Mouse (Mus musculus) 3T3-L1 (cell line): ENCODE results near the gene Gpr62.

Source experiments
- DNase-seq: peaks from one replicate; pipeline ENCODE4 v3.0.0-alpha.2; 2015; ENCODE audit warnings: low read depth, low spot score

The Gpr62 gene

DNA sequence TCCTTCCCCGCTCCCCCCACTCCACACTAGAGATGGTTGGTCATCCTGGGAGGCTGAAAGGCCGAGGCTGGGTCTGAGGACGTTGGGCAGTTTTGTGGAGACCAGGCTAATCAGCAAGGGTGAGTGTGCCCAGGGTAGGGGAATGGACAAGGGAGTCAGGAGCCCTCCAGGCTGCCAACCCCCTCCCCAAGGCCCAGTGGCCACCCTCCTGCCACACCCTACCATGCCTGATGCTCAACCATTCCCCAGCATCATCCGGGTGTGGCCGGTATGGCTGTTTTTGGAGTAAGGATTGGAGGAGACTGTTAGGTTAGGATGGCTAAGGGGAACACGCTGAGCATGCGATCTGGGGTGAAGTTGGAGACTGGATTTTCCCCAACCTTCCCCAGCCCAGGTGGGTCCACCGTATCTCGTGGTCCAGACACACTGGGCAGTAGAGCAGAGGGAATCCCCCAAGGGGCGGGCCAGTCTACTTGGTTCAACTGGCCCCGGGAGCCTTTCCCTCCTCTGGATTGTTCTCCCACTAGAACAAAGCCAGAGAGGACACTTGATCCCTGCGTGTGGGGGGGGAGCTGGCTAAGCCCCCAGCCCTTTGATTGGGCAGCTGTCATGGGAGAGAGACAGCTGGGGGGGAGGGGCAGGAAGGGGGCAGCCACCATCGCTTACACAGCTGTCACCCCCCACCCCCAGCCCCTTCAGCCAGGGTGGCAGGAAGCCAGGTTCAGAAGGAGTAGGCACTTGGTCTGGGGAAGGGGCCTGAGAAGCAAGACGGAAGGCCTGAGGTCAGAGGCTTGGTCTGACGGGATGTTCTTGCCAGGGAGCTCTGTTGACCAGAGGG is 9.2 kb downstream of the Gpr62 start:
- no peak for DNase-seq

DNA sequence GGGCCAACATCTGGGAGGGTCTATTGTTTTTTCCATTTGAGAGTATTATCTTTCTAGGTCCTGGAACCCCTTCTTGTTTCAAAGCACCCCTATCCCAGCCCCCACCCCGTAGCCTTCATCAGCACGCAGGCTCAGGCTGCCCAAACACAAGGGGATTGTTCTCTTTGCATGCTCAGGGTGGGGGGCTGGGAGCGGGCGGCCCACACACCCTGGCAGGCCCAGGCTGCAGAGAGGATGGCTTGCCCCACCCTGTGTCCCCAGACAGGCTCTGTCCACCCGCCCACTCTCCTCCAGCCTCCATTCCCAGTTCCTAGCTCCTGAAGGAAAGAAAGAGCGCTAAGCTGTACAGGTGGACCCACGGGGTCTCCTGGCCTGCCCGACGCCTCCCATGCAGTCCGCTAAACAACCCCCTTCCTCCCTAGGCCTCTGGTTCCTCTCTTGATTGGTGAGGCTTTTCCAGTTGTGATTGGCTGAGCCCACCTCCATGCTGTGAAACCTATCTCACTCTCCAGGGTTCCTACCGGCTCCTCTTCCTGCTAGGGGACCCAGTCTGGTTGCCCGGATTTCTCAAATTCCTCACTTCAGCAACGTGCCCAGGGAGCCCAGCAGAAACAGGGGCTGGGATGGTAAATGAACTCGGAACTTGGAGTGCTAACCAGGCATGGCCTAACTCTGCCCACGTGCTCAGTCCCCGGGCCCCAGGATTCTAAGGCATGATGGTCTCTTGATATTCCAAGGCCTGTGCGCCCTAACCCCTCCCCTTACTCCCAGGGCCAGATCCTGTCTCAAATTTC is 10.7 kb downstream of the Gpr62 start:
- peak; percentile 67 for DNase-seq

DNA sequence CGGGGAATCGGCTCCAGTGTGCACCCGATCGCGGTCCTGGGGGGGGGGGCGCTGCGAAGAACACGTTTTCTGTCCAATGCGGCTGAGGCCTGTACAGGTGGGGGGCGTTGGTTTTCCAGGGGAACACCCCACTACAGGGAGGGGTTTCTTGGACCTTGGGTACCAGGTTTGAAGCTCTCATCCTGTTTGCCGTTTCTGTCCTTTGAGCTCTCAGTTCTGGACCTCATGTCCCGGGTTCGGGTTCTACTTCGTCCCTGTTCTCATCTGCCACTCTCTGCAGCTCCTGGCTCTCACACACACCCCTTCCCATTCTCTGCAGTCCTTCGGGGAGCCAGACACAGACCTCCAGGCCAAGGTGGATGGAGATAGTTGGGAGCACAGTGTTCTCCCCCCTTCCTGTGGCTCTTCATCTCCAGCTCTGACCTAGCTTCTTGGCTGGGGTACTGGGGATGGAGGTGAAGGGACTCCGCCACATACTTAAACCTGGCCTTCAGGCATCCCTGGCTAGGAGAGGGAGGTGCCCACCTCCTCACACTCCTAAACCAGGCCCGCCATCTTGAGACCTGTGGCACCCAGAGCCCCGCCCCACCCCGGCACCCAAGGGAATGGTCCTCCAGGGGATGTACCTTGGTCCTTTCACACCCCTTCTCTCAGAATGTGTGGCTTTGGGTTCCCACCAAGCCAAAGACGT is 11.5 kb downstream of the Gpr62 start:
- DNase-seq = peak; percentile 57

DNA sequence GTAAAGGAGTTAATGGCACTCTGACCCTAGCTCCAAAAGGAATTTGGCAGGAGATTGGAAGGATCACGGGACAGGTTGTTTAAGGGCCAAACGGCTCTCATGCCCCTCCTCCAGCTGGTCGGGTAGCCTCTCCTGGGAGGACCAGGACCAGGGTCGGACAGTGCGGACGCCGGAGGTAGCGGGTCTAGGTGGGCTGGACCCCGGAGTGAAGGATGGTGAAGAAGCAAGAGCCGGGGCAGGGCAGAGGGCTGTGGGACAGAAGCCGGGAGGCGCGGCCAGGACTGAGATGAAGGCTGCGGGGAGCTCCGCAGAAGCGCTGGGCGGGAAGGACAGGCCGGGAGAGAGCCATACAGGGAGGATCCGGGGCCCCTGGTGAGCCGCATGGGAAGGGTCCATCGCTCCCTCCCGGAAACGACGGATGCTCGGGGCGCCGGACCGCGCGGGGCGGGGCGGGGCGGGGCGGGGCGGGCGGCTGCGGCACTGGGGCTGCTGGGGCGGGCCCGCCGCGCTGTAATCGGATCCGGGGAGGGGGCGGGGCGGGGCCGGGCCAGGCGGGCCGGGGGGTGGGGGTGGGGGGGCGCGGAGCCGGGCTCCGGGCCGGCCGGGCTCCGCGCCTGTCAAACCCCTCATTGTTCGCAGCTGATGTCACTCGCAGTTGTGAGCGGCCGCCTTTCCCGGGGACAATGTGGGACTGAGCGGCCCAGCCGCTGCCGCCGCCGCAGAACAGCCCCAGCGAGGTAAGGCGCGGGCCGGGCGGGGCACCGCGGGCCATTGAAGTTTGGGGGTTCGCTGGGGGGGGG is 12.3 kb downstream of the Gpr62 start, which contains the start of gene Pcbp4:
Pcbp4 (plus strand) TSS at position 21 of the 800 bp plus-strand sequence.
- peak; percentile 73 for DNase-seq

DNA sequence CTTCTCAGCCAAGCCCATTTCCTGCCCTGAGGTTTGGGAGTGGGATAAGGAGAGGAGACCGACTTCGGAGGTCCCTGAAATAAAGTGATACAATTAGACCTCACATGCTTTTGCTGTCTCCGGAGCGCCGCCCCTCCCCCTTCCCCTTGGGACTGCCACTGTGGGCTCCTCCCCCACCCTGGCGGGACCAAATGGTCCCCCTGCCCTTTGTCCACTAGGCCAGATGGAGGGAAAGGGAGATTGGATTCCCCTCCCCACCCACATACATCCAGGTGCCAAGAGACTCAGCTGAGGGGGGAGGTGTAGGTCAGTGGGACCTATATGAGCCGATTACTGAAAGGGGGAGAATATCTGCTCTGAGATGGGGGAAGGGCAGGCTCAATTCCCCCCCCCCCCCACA is 12.9 kb downstream of the Gpr62 start:
- peak; percentile 41 for DNase-seq

DNA sequence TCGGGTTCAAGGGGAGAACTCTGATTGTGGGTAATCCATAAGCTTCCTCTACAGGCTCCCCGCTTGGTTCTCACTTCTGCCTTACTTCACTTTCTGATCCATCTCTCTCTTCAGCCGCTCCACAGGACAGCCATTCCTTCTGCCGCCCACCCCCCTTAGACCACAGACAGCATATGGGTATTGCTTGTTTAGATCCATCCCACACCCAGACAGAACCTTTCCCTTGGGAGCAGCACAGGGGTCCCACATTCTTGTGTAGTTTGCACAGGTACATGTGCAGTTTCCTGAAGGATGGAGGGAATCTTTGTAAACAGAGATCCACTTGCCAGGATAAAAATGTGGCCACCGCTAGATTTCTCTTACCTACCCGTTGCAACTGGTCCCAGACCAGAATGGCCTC is 13.4 kb downstream of the Gpr62 start:
- DNase-seq = no peak

DNA sequence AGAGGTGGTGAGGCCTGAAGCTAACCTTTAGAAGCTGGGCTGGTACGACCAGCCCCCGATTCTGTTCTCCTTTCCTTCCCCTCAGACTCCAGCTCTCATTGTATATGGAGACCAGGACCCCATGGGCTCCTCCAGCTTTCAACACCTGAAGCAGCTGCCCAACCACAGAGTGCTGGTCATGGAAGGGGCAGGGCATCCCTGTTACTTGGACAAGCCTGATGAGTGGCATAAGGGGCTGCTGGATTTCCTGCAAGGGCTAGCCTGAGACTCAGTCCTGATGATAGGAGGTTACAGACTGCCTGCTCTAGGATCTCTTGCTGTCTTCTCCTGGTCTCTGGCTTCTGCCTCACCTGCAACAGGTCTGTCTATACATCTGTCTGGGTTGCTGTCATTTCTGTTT is 13.8 kb downstream of the Gpr62 start:
- DNase-seq = no peak

DNA sequence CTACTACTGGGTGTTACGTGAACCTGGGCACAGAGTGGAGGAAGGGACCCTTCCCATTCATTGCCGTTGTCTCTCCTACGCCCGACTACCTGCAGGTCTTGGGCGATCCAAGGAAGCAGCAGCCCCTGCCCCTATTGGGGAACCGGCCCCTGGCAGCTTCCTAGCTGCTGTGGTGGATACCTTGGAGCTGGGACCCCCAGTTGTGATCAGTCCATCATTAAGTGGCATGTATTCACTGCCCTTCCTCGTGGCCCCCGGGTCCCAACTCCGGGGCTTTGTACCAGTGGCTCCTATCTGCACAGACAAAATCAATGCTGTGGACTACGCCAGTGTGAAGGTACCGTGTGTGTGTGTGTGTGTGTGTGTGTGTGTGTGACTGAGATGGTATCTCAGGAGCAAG is 14.4 kb downstream of the Gpr62 start:
- DNase-seq = no peak

DNA sequence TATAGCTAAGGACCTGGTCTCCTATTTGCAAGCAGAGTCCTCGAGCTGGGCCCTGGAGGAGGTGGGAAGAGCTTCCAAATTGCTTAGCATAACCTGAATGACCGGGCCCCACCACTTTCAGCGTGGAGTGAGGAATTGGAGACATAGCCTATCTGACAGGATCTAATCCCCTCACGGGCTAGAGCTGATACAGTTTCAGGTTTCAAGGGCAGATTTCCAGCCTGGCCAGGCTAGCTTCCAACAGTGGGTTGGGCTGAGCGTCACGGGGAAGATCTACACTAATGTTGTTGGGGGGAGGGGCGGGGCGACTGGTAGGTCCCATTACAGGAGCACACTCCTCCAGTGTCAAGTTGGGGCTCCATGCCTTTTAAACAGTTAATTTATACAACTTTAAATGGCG is 15.1 kb downstream of the Gpr62 start:
- DNase-seq = peak; percentile 88

DNA sequence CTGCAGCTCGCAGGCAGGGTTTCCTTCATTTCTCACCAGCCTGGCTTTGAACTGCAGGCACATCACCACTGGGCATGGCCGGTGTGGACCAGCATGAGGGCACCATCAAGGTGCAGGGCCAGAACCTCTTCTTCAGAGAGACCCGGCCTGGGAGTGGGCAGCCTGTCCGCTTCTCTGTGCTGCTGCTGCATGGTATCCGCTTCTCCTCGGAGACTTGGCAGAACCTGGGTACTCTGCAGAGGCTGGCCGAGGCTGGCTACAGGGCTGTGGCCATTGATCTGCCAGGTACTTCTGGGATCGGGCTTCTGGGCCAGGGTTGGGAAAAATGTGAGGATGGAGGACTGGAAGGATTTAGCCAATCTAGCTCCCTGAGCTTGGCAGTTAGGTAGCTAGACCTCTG is 15.8 kb downstream of the Gpr62 start:
- DNase-seq = no peak

DNA sequence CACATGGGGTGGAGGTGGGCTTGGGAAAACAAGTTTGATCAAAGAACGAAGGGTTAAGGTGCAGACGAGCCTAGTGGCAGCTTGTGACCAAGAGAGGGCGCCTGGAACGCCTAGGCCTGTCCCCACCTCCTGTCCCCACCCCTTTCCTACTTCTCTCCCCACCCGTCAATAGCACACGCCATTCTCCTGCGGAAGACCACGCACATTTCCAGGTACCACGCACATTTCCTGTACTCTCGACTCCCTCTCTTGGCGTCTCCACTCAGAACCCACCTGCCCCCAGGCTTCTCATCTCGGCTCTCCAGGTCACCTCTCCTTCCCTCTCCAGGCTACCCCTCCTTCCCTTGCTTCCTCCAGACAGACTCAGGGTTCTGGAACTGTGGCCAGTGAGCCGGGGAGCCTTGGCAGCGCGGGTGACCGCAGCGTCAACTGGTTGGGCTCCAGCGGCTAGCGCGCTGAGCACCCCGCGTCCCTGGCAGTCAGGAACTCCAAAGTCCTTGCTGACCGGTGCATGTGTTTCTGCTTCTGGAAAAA is 17.2 kb downstream of the Gpr62 start:
- peak; percentile 76 for DNase-seq

DNA sequence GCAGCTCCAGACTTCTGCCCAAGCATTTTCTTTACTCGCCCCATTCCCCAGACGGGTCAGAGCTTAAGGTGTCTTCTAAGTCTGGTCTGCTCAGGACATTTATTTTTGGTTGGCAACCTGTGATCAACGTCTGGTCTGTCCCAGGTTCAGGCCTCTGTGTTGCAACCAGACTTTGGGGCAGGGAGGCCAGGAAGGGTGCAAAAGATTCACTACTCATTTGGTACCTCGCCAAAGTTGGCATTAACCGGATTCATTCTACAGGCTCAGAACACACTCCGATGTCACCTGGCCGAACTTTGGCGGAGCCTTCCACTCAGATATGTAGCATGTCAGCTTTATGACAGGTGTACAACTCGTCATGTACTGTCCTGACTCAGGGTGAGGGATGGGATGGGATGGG is 17.8 kb downstream of the Gpr62 start:
- DNase-seq = no peak

DNA sequence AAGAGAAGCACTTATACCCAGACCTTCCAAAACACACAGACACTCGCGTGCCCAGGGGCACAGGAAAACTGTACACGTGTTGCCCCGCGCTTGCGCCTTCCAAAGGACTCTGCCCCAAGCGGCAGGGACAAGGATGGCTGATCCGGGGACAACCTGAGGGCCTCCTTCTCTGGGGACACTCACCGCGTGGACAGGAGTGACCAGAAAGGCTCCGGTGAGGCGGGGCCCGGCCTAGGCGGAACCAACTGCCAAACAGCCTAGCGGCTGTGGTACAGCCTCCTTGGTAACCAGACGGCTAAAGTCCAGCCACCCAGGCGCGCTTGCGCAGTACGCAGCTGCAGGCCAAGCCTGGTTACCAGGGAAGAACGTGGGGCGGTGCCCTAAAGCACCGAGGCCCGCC is 18.4 kb downstream of the Gpr62 start, which contains the start of the genes Abhd14b and Abhd14a:
Abhd14b (plus strand) TSS at position 112 of the 400 bp plus-strand sequence.
Abhd14a (minus strand) TSS at position 331 of the 400 bp plus-strand sequence.
- peak; percentile 93 for DNase-seq

DNA sequence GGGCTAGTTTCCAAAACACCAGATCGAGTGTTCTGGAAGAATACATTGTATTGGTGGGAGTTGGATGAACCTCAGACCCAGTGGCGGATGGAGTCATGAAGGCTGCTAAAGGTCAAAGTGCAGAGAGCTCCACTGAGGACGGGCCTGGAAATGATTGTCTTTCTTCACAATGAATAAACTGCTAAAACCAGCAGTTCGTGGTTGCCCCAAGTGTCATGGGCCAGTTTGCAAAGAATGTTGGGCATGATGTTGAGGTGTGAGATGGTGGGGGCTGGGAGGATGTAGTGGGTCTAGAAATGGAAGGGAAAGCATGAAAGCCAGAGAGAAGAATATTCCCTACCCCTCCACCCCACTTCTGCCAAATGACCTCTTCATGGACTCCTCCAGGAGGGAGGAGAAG is 20.9 kb downstream of the Gpr62 start:
- no peak for DNase-seq

DNA sequence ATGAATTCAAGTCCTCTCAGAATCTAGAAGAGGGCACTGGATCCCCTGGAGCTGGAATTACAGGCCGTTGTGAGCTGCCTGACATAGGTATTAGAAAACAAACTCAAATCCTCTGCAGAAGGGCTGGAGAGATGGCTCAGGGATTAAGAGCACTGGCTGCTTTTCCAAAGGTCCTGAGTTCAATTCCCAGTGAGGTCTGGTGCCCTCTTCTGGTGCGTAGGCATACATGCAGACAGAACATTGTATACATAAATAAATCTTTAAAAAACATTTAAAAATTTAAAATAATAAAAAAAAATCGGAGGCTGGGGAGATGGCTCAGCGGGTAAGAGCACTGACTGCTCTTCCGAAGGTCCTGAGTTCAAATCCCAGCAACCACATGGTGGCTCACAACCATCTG is 23.1 kb downstream of the Gpr62 start:
- no peak for DNase-seq

DNA sequence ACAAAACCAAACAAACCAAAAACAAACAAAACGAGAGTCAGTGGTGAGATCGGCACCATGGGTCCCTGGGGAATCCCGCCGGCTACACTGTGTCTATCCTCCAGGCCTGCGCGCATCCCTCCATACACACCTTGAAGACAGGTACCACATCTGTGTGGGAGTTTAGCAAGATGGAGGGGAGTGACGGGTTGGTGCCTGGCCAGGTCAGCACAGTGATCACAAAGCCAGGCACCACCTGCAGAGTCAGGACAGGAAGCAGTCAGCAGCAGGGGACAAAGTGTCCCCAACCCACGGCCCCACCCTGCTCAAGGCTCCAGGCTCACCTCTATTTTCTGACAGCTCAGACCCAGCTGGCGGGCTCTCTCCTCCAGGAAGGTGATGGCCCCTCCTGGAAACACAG is 29.2 kb downstream of the Gpr62 start:
- no peak for DNase-seq

DNA sequence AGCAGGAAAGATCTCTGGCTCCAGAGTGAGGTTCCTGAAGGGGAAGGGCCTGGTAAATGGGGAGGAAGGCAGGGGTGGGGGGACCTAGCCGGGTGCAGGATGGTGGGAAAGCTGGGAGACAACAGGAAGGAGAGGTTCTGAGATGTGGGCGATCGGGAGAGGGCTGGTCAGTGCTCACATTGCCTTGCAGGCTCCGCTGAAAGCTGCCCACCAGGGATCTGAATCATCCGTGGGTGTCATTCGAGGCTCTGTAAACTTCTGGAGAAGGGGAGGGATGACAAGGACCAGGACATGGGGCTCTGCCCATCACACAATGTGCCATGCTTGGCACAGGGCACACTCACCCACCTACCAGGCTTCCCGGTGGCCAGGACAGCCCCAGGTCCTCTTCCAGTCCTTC is 32.3 kb downstream of the Gpr62 start:
- DNase-seq = no peak

DNA sequence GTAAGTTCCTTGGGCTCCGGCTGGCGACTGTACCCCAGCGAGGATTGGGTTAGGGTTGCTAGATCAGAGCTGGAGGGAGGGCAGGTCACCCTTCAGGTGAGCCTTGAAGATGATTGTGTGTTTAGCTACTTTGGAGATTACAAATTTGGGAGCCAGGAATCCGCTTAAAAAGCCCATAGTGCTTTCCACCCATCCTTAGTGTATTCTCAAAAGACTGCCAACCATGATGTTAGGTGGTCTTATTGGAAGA is 35.8 kb downstream of the Gpr62 start:
- no peak for DNase-seq

DNA sequence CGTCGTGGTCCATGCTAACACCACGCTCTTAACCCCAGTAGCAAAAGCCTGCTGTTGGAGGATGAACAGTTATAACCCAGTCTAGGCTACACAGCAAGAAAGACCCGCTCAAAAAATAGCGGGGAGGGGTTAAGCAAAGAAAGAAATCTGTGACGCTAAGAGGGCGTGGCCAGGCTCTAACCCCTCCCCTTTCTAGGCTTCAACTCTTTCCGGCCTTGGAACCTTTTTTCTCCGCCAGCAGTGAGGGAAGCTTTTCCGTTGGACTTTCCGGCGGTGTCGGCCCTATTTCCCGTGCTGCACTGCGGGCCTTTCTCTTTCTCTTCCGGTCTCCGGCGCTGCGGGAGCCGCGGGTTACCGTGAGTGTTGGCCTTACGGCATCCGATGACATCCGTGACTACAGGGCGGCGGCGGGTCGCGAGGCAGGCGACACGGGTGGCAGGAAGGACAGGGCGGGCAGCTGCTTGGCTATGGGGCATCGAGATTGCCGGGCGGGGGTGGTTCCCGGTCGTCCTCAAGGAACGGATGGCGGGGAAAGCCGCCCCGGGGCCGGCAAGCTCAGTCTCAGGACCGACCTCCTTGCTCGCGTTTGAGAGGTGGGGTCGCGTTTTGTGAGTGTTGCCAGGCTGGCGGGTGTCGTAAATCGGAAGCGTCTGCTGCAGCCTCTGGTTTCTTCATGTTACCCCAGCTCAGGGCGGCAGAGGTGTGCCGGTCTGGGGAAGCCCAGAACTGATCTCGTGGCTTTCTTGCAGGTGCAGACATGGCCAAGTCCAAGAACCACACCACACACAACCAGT is 36.3 kb downstream of the Gpr62 start, which contains the start of gene Rpl29:
Rpl29 (plus strand) TSS at position 234 of the 794 bp plus-strand sequence.
- peak; percentile 96 for DNase-seq

DNA sequence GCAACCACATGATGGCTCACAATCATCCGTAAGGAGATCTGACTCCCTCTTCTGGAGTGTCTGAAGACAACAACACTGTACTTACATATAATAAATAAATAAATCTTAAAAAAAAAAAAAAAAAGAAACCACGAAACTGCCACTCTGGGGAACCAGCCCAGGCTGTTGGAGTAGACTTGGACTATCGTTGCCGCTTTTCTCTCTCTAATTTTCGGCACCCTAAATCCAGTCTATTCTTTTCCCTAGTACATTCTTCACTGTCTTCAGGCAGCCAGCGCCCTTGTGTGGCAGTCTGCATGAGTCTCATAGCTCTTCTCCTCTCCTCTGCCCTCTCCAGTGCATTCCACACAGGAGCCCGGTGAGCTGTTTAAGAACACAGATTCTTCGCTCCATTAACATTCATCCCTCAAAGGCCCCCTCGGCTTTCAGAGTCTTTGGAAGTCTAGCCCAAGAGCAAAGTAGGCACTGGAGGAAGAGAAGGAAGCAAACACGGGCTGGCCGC is 37.0 kb downstream of the Gpr62 start:
- DNase-seq = peak; percentile 33
